Mouse (Mus musculus) brown adipose tissue, adult 24 weeks (tissue): ENCODE data around the gene Arap2. TPM values are rescaled to one million over a fixed set of nuclear protein-coding genes. Genes with fewer than 3 reads are reported as not detected.
"Not testable (repeated sequence)": the region's sequence is repeated elsewhere in the genome, so short reads cannot be mapped to it uniquely, and the experiment has no call there.

ENCODE experiments used
- H3K27ac ChIP-seq: fragments of 200-500 bp; replicated peaks from 2 replicates; pipeline ENCODE4 v1.5.1; 2012; ENCODE audit warnings: low read depth, mild to moderate bottlenecking, low read length
- H3K4me1 ChIP-seq: fragments of 200-500 bp; 2 replicates; pipeline ENCODE4 v1.6.1; 2012; ENCODE audit warnings: low read length, mixed read lengths; ENCODE audit not compliant: control insufficient read depth, insufficient read depth, insufficient read length
- H3K4me3 ChIP-seq: fragments of 200-500 bp; 2 replicates; pipeline ENCODE4 v1.5.1; 2012; ENCODE audit warnings: low read depth, mild to moderate bottlenecking, low read length, moderate library complexity; ENCODE audit not compliant: insufficient read depth
- polyA plus RNA-seq: library from polyadenylated mRNA; stranded (reverse); fragments of >200 nt; gene quantifications from 2 replicates; pipeline ENCODE4 v1.2.4, GENCODE M21; 2012; ENCODE audit not compliant: missing spikeins, insufficient read depth, insufficient read length

Gene Arap2
- polyA plus RNA-seq, 1 experiment, result 3.9 TPM

DNA sequence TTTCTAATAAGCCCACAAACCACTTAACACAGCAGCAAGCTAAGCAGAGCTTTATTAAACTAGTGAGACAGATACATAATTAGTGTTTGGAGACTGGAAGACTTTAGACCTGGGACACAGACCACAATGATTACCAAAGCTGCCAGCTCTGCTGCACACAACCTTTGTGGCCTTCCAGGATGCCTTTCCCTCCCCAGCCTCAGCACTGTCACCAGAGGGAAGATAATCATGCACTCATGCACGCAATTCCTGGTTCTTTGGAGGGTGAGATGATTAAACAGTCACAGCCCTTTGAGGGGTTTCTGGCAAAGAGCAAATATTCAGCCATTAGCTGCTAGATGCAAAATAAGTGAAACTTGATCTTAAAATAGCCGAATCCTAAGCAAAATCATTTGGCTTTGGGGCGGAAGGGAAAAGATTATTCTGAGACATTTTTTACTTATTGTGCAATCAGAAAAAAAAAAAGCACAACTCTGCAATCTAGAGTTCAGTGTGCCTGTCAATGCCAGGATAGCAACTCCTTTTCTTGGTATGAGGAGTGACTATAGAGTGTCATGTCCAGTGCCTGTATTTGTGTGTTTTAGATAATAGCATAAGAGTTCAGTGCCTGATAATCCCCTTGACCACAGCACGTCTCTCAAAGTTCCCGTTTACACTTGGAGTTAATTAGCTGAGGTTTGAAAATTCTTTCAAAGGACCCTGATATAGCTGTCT, 5.0 kb downstream of the Arap2 start:
- Histone ChIP-seq H3K4me1 (peaks cover 17% of the 10 kb centered on the region), H3K27ac (no peak overlapping the region), H3K4me3 (no peak overlapping the region)

- Histone ChIP-seq H3K27ac (no peak overlapping the region), H3K4me3 (no peak overlapping the region), H3K4me1 (peaks cover 5% of the 10 kb centered on the region)
Observed at GRCm38 (mm10) chr5:62755808-62756527, 10.0 kb downstream of the Arap2 start.

DNA sequence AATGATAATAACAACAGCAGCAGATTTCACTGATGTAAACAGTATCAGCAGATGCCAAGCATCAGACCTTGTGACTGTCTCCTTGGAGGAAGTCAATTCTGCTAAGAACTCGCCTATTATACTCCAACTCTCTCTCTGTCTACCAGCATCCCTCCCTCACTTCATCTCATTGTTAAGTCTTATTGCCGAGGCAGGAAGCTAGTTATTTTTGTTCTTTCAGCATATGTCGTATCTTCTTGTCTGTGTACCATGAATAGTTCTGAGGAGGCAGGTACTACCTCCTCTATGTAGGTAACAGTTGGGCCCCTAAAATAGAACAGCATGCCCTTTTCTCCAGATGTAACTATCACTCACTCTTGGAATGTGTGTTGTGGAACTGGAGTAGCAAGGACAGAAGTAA, 13.0 kb downstream of the Arap2 start:
- no peak overlapping the region for H3K27ac ChIP-seq
- no peaks in the 10 kb centered on the region for H3K4me1 ChIP-seq
- H3K4me3 ChIP-seq, result no peak overlapping the region

DNA sequence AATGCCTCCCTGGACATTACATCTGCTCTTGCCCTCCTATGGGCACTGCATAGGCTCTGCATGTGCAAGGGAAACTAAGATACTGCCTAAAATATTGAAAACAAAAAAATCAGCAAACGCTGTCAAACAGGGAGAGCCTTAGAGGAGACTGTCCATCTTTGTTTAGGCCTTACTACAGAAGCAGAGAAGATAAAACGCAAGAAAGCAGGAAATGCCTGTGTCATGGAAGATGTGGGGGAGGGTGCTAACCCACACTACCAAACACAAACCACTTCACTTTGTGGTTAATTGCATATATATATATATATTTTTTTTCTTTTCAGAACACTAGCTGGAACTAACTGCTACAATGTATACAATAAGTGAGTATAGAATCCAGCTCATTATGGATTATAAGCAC, 14.3 kb downstream of the Arap2 start:
- Histone ChIP-seq H3K4me1 (no peaks in the 10 kb centered on the region), H3K27ac (no peak overlapping the region), H3K4me3 (no peak overlapping the region)

DNA sequence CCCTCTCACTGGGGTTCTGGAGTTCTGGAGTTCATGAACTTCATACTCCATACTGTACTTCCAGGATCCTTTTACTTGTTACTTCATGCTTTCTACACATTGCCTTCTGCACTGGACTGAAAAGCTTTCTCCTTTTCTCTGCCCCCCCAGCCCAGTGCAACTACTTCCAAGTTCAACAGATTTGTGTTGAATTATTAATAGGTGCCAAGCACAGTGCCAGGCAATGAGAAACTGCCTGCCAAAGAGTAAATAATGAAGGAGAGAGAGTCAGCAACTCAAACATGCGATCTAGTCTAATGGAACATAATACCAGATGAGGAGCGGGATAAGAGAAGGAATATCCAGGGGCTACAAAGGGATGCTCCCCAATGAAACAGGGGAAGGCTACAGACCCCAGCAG, 17.8 kb downstream of the Arap2 start:
- Histone ChIP-seq H3K27ac (no peak overlapping the region), H3K4me1 (peaks cover 2% of the 10 kb centered on the region; the same call in 1 of the 2 replicates), H3K4me3 (no peak overlapping the region)

DNA sequence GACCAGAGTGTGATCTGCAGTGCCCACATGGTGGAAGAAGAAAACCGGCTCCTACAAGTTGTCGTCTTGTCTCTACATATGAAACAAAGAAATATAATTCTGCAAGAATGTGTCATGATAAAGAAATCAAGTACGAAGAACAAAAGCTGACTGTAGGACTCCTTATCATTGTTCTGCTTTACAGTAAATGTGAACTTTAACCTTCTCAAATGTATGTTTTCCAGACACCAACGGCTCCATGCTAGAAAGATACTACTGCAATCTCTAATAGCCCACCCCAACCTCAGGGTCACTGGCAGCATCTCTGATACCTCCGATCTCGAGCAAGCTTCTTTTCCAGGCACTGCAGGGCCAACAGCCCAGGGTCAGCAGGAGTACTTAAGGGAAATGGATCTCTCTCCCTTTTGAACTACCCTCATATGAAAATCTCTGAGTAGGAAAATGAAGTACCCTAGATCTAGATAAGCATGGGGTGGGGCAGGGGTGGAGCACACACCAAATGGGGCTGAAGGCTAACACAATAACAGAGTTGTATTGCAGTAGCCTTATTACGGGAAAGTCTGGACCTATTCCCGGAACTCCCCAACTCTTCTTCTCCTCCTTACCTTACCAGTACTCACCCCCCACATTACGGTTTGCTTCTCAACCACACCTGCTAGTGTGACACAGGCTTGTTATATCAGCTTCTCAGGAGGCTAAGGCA, 22.6 kb downstream of the Arap2 start:
- Histone ChIP-seq H3K27ac (no peak overlapping the region), H3K4me1 (peaks cover 5% of the 10 kb centered on the region; the same call in 1 of the 2 replicates), H3K4me3 (no peak overlapping the region)

DNA sequence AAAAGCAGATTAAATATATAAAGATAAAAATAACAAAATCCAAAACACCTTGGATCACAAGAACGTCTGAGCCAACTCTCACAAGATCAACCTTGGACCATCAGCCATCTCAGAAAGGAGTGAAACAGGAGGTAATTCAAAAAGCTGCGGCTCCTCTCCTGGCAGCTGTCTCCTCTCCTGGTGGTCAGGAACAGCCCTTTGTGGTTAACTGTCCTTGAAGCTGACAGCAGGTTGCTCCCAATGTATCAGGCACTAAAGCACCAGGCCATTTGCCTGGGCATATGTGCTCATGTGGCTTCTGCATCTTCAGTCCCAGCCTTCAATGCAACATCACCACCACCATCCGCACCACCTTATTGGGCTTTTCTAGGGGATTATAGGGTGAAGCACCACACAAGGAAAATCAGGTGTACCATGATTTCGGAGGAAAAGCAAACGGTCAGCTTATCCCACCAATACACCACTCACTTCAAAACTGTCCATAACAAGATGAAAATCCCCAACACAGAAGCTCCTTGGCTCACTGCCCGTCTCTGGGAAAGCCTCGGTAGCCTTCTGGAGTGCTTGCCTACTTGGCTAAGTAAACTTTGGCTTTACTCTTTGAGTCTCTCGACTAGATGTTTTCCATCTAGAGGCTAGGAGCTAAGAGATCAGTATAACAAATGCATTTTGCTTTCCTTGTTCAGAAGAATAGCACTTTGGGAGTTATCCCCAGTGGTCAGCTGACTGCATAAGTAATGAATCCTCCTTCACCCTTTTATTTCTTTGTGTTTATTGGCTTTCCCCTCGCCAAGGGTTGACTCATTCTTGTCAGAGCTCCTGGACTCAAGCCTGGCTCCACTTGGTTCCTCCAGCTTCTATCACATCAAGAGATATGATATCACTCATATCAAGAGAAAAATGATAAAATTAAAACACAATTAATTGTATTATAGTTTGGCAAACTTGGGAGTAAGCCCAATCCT, 26.2 kb downstream of the Arap2 start:
- Histone ChIP-seq H3K4me1 (peaks cover 5% of the 10 kb centered on the region; the same call in 1 of the 2 replicates), H3K4me3 (no peak overlapping the region), H3K27ac (no peak overlapping the region)

- not testable (repeated sequence) for H3K4me3 ChIP-seq, H3K4me1 ChIP-seq, H3K27ac ChIP-seq
Observed at GRCm38 (mm10) chr5:62730573-62730972, 35.4 kb downstream of the Arap2 start.

DNA sequence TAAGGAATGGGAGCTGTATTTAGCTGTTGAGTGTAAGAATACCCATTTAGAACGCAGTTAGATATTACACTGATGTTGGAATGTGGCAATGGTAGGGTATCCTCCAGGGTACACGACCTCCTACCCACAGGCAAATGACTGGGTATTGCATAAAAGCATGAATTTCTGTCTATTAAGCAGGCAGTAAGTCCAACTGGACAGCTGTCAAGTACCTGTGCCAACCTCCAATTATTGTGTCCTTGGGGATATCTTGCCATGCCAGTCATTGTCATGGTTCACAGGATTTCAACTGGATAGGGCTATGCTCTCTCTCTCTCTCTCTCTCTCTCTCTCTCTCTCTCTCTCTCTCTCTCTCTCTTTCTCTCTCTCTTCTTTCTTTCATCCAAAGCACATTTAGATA, 40.4 kb downstream of the Arap2 start:
- Histone ChIP-seq H3K4me1 (peaks cover 10% of the 10 kb centered on the region), H3K27ac (no peak overlapping the region)

DNA sequence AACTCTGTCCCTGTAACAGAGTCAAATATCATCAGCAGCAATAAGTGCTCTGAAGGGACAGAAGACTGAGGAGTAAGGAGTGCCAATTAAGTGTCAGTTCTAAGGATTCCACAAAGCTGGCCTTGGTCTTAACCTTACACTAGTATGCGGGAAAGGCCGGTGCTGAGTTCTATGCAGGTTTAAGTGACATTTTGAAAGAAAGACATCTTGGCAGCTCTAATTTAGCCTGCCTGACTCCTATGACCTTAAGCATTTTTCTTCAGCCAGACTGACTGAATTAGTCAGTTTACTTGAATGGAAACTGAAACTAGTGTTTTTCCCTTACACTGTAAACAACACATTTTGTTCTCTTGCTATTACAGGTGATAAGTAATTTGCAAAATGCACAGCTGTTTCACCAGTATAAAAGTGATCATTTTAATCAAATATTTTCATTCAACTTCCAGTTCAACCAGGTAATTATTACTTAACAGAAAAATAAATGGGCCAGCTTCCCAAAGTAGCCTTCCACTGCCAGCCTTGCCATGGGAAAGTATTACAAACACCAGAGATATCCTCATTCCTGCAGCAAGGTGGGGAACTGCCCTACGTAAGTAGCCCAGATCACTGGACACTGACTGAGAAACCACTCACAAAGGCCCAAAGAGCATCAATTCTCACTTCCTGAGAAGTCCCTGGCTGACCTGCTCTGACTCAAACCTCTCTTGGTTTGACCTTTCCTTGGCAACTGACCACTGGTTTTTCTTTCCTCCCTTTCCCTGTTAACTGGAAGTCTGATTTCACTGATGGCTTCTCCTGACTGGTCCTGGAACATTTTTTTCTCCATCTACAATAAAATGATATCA, 42.5 kb downstream of the Arap2 start:
- no peak overlapping the region for H3K27ac ChIP-seq
- H3K4me3 ChIP-seq, result no peak overlapping the region
- peaks cover 10% of the 10 kb centered on the region for H3K4me1 ChIP-seq

More for the DNA sequence above, 40.4 kb downstream of the Arap2 start:
- no peak overlapping the region for H3K4me3 ChIP-seq

DNA sequence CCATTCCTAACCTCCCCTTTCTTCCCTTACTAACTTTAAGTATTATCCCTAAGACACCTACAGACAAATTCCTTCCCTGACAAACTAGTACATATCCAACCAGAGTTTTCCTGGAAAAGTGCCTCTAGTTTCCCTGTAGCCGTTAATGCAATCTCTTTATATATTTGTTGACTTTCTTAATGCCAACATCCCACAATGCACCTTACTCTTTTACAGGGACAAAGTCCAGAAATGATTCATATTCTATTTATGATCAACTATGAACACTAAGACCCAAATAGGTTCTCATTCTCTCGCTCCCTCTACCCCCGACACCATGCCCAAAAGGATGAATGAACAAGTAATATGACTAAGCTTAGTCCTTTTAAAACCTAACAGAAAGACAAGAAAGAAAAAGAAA, 49.5 kb downstream of the Arap2 start:
- no peak overlapping the region for H3K27ac ChIP-seq
- no peaks in the 10 kb centered on the region for H3K4me1 ChIP-seq
- H3K4me3 ChIP-seq, result no peak overlapping the region

DNA sequence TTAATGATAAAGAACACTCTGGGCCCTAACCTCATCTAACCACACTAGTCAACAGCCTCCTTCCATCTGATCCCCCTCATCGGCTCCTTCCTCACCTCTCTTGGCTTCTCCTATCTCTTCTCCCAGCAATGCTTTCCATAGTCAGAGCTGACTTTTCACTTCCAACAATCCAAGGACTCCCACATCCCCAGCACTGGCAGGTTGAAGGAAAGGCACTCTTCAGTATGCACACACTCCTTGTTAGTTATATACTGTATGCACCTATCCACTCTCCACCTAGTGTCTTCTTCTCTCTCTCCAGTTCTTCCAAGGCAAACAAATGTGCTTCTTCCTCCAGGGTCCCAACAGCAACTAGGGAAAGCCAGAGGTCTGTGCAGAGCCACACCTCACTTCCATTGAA, 50.0 kb downstream of the Arap2 start:
- H3K4me3 ChIP-seq, result no peak overlapping the region
- 0 out of 2 replicates have a peak overlapping the region, but pooled peaks have one; percentile 15 for H3K27ac ChIP-seq
- no peaks in the 10 kb centered on the region for H3K4me1 ChIP-seq

- Histone ChIP-seq H3K4me3 (no peak overlapping the region), H3K4me1 (no peaks in the 10 kb centered on the region), H3K27ac (no peak overlapping the region)
Observed at GRCm38 (mm10) chr5:62715436-62715835, 50.5 kb downstream of the Arap2 start.

- no peak overlapping the region for H3K27ac ChIP-seq
- H3K4me1 ChIP-seq, result no peaks in the 10 kb centered on the region
- no peak overlapping the region for H3K4me3 ChIP-seq
Observed at GRCm38 (mm10) chr5:62710955-62711354, 55.0 kb downstream of the Arap2 start.
